Mouse (Mus musculus) lung, adult 18-20 months (tissue): ENCODE results near the gene Ift22.

ENCODE experiments used
- DNase-seq, 2 experiments: peaks; one replicate each; pipeline ENCODE4 v3.0.0; 2022; ENCODE audit warnings: mixed read lengths in 2 of 2

The Ift22 gene

DNA sequence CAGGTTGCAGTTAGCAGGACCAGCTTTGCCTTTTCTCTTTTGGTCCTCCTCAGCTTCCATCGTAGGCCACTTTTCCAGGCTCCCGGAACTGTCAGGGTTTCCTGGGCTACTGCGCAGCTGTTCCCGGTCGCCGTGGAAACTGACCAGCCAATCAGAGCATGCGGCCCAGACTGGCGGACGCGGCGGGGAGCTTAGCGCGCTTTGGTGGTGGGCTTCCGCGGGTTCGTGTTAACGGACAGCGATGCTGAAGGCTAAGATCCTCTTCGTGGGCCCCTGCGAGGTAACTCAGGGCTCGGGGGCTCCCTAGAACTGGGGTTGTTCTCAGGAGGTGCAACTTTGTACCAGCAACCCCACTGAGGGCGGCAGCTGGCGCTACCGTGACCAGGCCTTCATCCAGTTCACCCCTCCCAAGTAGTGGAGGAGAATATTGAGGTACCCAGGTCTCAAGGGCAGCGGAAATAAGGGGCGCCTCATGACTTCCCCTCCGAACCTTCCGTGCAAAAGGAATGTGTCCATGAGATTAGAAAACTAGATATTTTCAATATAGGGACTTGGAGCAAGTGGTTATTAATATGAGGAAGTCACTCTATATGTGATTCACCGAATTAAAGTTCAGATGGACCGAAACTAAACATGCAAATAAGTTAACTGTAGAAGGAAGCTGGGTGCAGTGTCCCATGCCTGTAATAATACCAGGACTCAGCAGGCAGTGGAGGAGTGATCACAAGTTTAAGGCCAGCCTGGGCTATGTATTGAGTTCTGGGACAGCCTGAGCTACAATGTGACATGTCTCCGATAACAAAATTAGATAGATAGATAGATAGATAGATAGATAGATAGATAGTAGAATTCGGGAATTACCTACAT lies at the start of gene Ift22:
Ift22 (plus strand) TSS at position 160 of the 867 bp plus-strand sequence.
- peak; percentile 91 to 94 for DNase-seq

DNA sequence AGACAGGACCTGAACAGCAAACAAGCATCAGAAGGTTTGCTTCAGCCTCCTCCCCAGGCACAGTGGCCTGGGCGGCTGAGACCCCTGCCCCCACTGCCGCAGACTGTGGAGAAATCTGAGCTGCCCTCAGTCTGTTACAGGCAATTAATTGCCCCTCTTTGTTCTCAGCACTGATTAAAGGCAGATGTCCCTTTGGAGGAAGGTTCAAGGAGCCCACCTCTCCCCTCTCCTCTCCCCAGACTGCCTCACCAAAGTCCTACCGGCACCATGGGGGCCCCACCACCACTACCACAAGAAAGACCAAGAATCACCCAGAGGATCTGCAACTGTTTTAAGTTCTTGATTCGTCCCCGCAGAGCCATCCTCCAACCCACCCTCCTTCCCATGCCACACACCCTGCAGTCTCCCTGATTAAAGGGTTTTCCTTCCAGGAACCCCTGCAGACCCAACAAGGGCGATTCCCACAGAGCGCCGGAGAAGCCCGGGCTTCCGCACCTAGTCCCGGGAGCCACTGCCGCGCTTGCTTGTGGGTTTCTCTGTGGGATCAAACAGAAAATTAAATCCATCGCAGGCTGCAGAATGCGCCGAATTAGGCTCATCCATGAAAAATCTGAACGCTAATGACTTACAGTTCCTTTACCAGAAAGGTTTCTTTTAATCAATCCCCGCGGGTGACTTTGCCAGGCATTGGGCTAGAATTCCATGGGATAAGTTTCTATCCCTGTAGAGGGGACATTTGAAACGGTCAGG lies 46.6 kb upstream of the Ift22 start:
- no peak for DNase-seq

DNA sequence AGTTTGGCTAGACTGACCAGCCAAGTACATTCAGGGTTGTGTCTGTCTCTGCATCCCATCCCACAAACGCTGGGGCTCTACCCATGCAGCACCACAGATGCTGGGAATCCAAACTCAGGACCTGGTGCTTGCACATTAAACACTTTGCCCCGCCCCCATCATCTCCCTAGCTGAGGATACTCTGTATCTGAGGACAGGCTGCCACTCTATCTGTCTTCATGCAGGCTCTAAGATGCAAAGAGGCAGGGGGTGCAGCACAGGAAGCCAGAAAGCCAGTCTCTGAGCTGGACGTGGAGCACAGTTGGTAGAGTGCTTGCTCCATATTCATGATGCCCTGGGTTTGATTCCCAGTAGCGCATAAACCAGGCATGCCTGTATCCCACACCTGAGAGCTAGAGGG lies 45.1 kb upstream of the Ift22 start:
- no peak for DNase-seq

DNA sequence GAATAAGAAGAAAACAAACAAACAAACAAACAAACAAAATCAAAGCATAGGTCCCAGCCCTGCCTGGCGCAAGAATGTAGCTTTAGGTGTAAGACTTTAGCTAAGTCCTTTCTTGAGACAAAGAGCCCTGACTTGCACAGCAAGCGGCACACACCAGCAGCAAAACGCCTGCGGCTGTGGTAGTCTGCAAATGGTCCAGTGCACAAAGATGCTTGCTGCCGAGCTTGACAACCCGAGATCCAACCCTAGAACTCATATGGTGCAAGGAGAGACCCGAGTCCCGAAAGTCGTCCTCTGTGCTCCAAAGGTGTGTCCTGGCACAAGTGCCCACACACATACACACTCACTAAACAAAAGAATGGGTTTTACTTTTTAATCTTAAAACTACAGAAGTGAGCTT lies 44.7 kb upstream of the Ift22 start:
- DNase-seq = no peak

GRCm38 (mm10) chr5:136863961-136864674 lies 43.8 kb upstream of the Ift22 start:
- DNase-seq = peak; percentile 16 to 20

DNA sequence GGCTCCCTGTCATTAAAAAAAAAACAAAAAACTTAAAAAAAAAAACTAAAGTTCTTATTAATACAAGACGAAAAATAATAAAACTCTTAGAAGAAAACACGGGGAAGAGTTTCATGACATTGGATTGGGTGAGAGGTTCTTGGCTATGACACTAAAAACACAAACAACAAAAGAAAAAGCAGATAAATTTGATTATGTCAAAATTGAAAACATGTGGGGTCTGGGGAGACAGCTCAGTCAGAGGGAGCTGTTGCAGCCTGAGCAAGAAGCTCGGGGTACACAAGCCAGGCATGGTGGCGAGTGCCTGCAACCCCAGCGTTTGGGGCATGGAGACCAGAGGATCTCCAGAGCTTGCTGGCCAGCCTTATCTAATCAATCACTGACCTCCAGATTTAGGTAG lies 40.2 kb upstream of the Ift22 start:
- no peak for DNase-seq

- no peak for DNase-seq
Measured at GRCm38 (mm10) chr5:136869451-136870114, 38.4 kb upstream of the Ift22 start.

GRCm38 (mm10) chr5:136872417-136872816 lies 35.5 kb upstream of the Ift22 start:
- DNase-seq = no peak

DNA sequence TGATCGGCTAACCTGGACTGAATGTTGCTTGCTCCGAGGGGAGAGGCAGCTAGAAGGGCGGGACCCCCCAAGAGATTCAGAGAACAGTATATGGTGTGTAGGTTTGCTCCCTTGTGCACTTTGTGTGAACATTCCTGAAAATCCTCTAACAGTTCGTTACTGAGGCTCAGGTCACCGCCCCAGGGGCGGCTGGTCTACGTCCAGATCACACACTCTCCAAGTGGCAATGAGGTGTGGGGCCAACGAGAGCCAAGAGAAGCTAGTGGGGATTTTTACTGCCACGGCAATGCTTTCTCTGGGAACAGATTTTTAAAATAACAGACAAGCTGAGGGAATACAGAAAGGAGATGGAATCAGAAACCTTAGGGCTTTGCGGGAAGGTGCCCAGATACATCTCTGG lies 33.7 kb upstream of the Ift22 start:
- no peak for DNase-seq

DNA sequence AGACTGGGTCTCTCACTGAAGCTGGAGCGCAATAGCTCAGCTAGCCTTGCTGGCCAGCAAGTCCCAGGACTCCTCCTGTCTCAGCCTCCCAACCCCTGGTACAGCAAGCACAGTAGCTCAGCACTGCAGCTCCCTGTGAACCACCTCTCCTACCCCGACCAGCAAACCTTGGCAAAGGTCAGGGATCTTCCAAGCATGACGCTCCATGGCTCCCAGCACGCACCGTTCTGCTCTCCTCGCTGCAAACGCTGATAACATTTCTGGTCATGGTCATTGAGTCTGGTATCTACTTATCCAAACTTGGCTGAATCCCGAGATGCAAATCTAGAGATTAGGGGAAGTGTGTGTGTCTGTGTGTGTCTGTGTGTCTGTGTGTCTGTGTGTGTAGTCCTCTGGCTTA lies 27.8 kb upstream of the Ift22 start:
- no peak for DNase-seq

DNA sequence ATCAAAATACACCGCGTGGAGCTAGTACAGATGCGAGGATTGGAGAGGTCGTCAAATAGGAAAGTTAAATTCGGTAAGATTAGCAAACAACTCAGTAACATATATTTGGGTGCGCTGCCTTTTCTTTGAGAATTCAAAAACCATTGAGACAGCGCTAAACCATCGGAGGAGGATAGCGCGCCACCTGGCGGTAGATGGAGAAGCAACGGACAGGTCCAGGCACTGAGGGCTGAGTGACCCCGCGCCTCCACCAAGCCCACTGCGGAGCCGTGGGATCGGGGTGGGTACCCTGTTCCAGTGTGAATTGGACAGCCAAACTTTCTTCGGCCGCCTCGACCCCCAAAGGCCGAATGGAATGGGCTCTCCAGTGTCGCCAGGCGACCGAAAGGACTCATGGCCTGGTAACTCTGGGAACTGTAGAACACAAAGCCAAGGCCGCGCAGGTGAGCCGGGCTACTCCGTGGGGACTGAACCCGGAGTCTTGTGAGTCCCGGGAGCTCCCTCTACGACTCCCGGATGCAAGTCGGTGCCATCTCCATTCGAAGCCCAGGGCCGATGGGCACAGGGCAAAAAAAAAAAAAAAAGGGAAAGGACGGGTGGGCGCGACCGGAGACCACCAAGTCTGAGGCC lies 26.5 kb upstream of the Ift22 start:
- peak; percentile 47 to 56 for DNase-seq

DNA sequence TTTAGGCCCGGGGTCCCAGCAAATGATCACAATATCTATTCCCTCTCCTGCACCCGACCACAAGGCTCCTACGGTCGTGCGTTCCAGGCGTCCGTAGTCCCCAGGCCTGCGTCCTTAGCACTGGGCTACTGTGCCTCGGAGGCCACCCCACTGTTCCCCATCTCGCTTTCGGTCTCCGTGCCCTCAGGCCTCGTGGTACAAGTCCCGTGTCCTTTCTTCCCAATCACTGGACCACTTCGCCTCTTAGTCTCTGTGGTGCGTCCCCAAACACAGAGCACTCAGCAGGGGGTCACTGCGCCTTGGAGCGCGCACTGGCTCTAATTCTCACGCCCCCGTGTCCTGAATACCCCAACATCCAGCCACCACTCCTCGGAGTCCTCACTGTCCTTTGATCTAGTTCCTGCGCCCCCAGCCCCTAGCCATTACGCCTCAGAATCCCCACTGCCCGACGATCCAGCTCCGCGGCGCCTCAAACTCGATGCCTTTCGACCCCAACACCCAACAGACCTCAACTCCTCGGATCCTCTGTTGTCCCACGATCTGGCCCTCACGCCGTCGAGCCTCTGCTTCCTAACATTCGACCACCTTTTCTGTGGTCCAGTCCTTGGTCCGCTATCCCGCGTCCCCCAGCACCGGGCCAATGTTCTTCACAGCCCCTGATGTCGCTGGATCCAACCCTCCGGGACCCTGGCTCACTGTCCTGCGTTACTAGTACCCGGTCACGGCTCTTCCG lies 25.7 kb upstream of the Ift22 start:
- DNase-seq = no peak

DNA sequence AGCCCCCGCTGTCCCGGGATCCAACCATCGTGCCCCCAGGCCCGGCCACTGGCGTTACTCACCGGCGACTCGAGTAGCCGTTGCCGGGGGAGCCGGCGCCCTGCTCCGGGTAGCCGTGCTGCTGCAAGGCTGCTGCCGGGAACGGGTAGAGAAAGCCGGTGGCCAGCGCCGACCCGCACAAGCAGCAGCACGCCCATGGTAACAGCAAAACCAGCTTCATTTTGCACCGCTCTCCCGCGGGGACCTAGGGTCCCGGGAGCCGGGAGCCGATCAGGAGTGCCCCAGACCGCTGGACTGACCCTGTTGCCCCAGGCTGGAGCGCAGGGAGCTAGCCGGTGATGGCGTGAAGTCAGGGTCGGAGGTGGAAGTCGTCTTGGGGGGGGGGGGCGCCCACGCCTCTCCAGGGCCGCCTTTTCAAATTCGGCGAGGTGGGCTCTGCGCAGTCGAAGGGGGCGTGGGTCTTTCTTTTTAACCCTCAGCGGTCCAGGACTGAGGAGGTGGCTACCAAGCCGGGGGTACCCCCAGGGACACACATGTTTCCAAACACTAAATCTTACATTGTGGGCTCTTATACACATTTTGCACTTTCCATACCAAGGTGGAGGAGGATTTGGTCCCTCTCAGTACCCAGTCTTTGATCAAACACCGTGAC lies 25.0 kb upstream of the Ift22 start, which contains the start of gene Col26a1:
Col26a1 (minus strand) TSS at position 422 of the 652 bp plus-strand sequence.
- DNase-seq = no peak

- no peak for DNase-seq
Measured at GRCm38 (mm10) chr5:136886957-136887356, 21.0 kb upstream of the Ift22 start.

DNA sequence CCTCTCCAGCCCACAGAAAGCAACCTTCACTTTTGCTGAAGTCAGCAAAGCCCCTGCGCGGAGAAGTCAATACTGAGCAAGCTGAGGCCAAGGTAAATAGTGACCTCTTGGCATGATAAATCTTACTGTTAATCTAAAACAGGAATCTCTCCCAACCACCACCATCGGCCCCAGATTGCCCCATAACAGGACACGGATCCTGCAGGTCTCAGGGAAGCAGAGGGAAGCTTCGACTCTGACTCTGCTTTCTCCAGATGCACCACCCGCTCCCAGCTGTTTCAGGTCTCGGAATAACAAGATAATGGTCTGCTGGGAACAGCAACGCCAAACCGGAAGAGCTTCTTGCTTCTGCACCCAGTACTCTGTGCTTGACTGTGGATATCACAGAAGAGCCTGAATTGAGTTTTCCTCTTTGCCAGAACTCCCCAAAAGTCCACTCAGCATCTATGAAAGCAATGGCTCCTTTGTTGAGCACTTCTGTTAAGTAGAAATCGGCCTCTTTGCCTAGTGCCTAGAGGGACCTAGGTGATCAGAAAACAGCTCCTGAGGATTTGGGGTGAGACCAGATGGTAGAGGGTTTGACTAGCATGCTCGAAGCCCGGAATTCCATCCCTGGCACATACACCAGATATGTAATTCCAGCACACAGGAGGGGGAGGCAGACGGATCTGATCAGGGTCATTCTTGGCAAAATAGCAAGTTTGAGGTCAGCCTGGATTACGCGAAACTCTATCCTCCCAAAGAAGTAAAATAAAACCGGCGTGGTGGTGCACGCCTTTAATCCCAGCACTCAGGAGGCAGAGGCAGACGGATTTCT lies 19.2 kb upstream of the Ift22 start:
- no peak for DNase-seq

- no peak for DNase-seq
Measured at GRCm38 (mm10) chr5:136894840-136895528, 13.0 kb upstream of the Ift22 start.

DNA sequence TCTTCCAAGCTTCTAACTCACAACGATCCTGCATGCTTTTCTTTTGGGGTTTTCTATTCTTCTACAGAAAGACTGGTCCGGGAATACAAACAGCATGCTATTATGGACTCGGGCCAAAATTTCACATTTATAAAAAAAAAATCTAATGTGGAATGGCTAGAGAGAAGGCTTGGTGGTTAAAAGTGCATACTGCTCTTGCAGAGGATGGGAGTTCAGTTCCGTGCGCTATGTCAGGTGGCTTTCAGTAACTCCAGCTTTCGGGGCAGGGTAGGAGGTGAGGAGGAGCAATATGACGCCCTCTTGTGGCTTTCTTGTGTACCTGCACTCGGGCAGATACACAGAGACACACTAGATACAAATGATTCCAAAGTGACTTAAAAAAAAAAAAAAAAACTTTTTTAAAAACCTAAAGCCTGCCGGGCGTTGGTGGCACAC lies 12.4 kb upstream of the Ift22 start:
- DNase-seq = no peak

DNA sequence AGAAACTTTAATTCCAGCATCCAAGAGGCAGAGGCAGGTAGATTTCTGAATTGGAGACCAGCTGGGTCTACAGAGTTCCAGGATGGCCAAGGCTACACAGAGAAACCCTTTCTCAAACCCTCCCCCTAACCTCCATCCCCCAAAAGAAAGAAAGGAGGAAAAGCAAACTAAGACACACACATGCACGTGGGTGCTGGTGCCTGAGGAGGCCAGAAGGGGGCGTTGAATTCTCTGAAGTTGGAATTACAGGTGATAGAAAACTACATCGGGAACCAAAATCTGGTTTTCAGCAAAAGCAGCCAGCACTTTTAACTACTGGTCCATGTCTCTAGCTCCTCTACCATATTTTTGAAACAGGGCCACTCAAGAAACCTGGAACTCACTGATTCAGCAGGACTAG lies 3.3 kb upstream of the Ift22 start:
- DNase-seq = no peak

GRCm38 (mm10) chr5:136905630-136906029 lies 2.3 kb upstream of the Ift22 start:
- peak in 1 of 2 experiments; percentile 15 for DNase-seq
